Mouse (Mus musculus) brain, embryonic 14.5 days (tissue): ENCODE results near the gene Oas3.

Experiments
- CTCF ChIP-seq: fragments of 200-500 bp; IDR thresholded peaks from 2 replicates; pipeline ENCODE4 v1.5.1; 2012; ENCODE audit warnings: inconsistent platforms, mild to moderate bottlenecking, moderate library complexity, borderline replicate concordance; ENCODE audit not compliant: insufficient read depth, insufficient read length; ENCODE audit errors: extremely low read depth
- POLR2A ChIP-seq: fragments of 200-500 bp; IDR thresholded peaks from 2 replicates; pipeline ENCODE4 v1.6.1; 2012; ENCODE audit warnings: mild to moderate bottlenecking, inconsistent platforms, borderline replicate concordance; ENCODE audit not compliant: poor library complexity, insufficient read depth, insufficient read length, severe bottlenecking; ENCODE audit errors: extremely low read depth

DNA sequence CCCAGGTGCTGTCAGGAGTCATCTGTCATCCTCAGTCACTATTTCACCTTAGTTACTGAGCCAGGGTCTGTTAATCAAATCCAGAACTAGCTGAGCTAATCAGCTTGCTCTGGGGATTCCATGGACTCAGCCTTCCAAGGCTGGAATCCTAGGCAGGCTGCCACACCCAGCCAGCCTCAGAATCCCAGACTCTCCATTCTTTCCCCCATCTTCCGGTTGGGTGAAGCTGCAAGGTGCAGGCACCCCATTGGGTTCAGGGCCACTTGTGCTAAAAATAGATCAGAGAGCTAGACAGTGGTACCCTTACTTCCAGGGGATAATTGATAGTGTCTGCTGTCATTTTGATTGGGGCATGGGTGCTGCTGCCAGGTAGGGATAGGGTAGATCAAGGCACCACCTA, 44.7 kb downstream of the Oas3 start:
- TF ChIP-seq CTCF: no peak
- TF ChIP-seq POLR2A: no peak
